Mouse (Mus musculus) forebrain, embryonic 13.5 days (tissue): ENCODE results near the gene 1110012L19Rik. TPM values are rescaled to one million over a fixed set of nuclear protein-coding genes. Genes with fewer than 3 reads are reported as not detected.
"Not testable (repeated sequence)": the region's sequence is repeated elsewhere in the genome, so short reads cannot be mapped to it uniquely, and the experiment has no call there.

Experiments used
- ATAC-seq: fragments of 200-750 bp; cut with Nextera tagmentation; 2 replicates; pipeline ENCODE4 v1.8.0; 2017
- H3K27ac ChIP-seq: fragments of 300-500 bp; sonication (generic); 2 replicates; pipeline ENCODE4 v1.5.1; 2015; ENCODE audit warnings: inconsistent platforms, mild to moderate bottlenecking, moderate library complexity
- H3K27me3 ChIP-seq: fragments of 300-500 bp; sonication (generic); 2 replicates; pipeline ENCODE4 v1.6.1; 2015; ENCODE audit warnings: mild to moderate bottlenecking, inconsistent platforms
- H3K36me3 ChIP-seq: fragments of 300-500 bp; sonication (generic); 2 replicates; pipeline ENCODE4 v1.6.1; 2015; ENCODE audit warnings: mild to moderate bottlenecking, inconsistent platforms; ENCODE audit not compliant: poor library complexity, severe bottlenecking
- H3K4me1 ChIP-seq: fragments of 300-500 bp; sonication (generic); 2 replicates; pipeline ENCODE4 v1.6.1; 2015; ENCODE audit warnings: inconsistent platforms
- H3K4me2 ChIP-seq: fragments of 300-500 bp; sonication (generic); 2 replicates; pipeline ENCODE4 v1.6.1; 2015; ENCODE audit warnings: inconsistent platforms, mild to moderate bottlenecking, moderate library complexity
- H3K4me3 ChIP-seq: fragments of 300-500 bp; sonication (generic); 2 replicates; pipeline ENCODE4 v1.5.1; 2015; ENCODE audit warnings: mild to moderate bottlenecking, inconsistent platforms
- H3K9ac ChIP-seq: fragments of 300-500 bp; sonication (generic); 2 replicates; pipeline ENCODE4 v1.6.1; 2015; ENCODE audit warnings: mild to moderate bottlenecking, inconsistent platforms
- H3K9me3 ChIP-seq: fragments of 300-500 bp; sonication (generic); replicated peaks from 2 replicates; pipeline ENCODE4 v1.6.1; 2016; ENCODE audit warnings: inconsistent platforms
- WGBS: fragments of 180-500 bp; shearing (Covaris S2); methylation state at CpG from one replicate; pipeline ENCODE4 v1.1.7; 2015; 5-methylcytosine and 5-hydroxymethylcytosine counted together
- polyA plus RNA-seq: library from polyadenylated mRNA; unstranded; fragments of >200 nt; fragmentation: Nextera tagmentation; extraction: Ambion mirVana; gene quantifications from 2 replicates; pipeline ENCODE4 v1.2.1, GENCODE M21; 2015

The 1110012L19Rik gene
- 33.2 and 35.5 TPM in 2 replicates for polyA plus RNA-seq

DNA sequence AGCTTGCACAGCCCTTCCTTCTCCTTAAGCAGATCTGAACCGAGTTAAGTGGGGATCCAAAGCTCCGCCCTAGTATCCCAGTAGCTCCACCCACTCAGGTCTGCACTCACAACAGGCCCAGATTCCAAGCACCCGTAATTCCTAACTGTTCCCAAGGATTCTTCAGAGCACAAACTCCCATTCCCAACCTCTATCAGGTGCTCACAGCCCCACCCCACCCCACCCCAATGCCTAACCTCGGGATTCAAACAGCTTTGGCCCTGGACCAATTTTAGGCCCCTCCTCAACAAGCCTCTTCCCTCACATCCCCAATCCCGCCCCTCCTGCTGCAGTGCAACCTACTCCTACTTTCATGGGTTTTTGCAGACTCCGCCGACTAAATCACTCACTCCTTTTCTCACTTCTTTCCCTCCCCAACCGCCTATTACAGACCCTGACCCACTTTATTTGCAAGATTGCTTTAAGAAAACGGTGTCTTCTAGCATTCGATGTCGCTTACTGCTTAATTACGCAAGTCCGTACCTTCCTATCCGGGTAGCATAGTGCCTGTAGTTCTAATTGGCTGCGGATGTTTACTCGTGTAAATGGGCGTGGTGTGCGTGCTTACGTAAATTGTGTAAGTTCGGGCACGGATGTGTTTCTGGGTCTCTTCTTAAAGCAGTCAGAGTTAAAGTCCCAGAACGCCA lies at the start of gene 1110012L19Rik:
1110012L19Rik (plus strand) TSS at position 602 of the 686 bp plus-strand sequence.
- H3K9ac ChIP-seq: peak within 1 kb of the TSS; percentile 65
- 25% methylated on average over 22 of the region's 22 CpGs for WGBS
- peak within 1 kb of the TSS; percentile 54; the same call in 1 of the 2 replicates for H3K27ac ChIP-seq
- ATAC-seq: peak; percentile 97
- H3K36me3 ChIP-seq: no peaks in the 10 kb centered on the region
- H3K4me2 ChIP-seq: peak within 1 kb of the TSS; percentile 59
- no peaks in the 10 kb centered on the region for H3K9me3 ChIP-seq
- no peaks in the 10 kb centered on the region for H3K27me3 ChIP-seq
- peak within 1 kb of the TSS; percentile 51 for H3K4me3 ChIP-seq
- peaks cover 10% of the 10 kb centered on the region for H3K4me1 ChIP-seq

DNA sequence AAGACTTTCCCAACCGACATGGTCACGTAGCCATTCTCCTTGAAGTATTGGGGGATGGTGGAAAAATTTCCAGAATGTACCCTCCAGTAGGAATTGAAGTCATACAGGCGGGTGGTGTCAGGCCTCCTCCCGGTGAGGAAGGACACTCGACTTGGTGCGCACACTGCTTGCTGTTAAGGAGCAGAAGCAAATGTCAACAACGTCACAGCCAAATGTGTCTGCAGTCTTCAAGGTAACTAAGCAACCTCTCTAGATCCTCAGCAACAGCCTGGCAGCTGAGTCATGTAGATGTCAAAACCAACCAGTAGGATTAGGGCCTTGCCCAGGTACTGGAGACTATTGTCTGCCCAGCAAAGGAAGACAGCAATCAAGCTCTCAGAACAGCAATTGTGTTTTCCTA lies 22.7 kb upstream of the 1110012L19Rik start:
- Histone ChIP-seq H3K4me2 (peak overlapping the region; percentile 54), H3K36me3 (peaks cover 20% of the 10 kb centered on the region), H3K27ac (no peak overlapping the region), H3K9me3 (no peaks in the 10 kb centered on the region), H3K27me3 (no peaks in the 10 kb centered on the region), H3K4me3 (peak overlapping the region; percentile 48; the same call in 1 of the 2 replicates), H3K4me1 (peaks cover 8% of the 10 kb centered on the region), H3K9ac (no peak overlapping the region)
- 86% methylated on average over 7 of the region's 7 CpGs for WGBS
- ATAC-seq: no peak

DNA sequence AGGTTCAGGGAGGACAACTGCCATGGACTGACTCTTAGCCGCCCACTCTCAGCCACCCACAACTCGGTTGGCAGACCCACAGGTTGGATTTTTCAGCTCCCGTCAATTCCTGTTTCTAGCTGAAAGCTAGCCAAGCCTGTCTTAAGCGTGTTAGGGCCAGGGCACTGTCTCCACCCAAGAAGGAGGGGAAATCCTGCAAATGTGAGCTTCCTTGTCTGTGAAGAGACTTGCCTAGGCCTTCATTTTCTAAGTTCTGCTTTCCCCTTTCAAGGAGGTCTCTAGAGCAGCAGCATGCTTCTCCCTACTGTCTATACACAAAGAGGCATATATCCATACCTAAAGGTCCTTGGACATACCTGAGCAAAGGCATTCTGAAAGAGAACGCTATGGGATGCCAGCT lies 22.2 kb upstream of the 1110012L19Rik start:
- peaks cover 8% of the 10 kb centered on the region for H3K4me1 ChIP-seq
- no peaks in the 10 kb centered on the region for H3K9me3 ChIP-seq
- H3K27me3 ChIP-seq: no peaks in the 10 kb centered on the region
- H3K4me2 ChIP-seq: peak overlapping the region; percentile 54
- no peak for ATAC-seq
- H3K9ac ChIP-seq: peak overlapping the region; percentile 58
- WGBS: 88% methylated on average over 5 of the region's 5 CpGs
- H3K4me3 ChIP-seq: peak overlapping the region; percentile 48
- peaks cover 15% of the 10 kb centered on the region for H3K36me3 ChIP-seq
- H3K27ac ChIP-seq: no peak overlapping the region

DNA sequence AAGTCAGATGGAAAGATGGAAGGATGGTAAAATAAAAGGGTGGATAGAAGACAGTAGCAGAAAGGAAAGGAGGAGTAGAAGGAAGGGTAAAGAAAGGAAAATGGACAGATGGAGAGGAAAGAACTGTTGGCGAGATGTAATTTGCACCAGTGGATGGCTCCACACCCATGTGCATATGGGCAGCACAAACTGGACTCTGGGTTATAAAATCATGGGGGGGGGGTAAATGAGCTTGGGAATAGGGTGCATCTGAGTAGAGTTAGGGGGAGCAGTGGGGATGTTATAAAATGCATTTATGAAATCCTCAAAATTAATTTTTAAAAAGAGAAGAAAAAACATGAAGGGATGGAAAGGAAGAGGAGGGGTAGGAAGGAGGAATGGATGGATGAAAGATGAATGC lies 21.5 kb upstream of the 1110012L19Rik start:
- H3K9ac ChIP-seq: peak overlapping the region; percentile 58
- H3K9me3 ChIP-seq: no peaks in the 10 kb centered on the region
- WGBS: 52% methylated on average over 1 of the region's 1 CpGs
- peaks cover 8% of the 10 kb centered on the region for H3K4me1 ChIP-seq
- peaks cover 14% of the 10 kb centered on the region for H3K36me3 ChIP-seq
- peak overlapping the region; percentile 54 for H3K4me2 ChIP-seq
- ATAC-seq: 0 out of 2 replicates have a peak, but pooled peaks have one; percentile 45
- peak overlapping the region; percentile 48 for H3K4me3 ChIP-seq
- H3K27me3 ChIP-seq: no peaks in the 10 kb centered on the region
- no peak overlapping the region for H3K27ac ChIP-seq

DNA sequence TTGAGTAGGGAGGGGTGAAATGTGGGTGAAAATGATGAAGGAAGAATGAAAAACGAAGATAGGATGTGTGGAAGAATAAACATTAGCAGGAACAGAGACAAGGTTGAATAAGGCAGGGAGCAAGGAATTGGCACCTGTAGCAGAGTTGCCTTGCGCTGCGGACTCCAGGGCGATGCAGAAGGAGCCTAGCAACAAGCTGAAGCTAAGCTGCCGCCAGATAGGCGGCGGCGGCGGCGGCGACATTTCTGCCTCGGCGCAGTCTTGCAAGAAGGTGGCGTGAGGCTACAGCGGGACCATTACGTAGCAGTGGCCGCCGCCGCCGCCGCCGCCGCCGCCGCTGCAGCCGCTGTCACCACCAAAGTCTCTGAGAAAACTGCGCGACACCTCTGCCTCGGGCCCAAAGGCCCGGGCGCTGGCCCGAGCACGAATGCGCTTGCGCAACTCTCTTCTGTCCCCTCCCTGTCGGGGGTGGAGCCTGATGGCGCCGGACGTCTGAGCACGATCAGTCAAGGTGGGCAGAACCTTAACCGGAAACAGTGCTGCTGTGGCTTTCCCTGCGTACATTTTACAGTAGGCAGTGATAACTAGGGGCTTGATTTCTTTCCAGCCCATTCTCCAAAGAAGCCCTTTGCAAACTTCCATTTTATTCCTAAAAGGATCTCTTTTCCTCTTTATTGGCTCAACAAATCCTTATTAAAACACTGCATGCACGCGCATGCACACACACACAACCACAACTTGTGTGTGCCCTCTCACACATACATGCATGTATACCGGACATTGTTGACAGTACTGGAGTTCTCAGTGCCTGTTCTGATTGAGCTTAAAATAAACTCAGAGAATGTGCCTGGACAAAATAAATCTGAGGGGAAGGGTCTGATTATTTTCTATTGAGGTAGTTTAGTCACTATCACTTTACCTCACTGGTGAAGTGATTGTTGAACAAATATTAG lies 20.7 kb upstream of the 1110012L19Rik start, which contains the start of gene Ids:
Ids (minus strand) TSS at position 424 of the 953 bp plus-strand sequence.
- Histone ChIP-seq H3K9ac (peak within 1 kb of the TSS; percentile 58), H3K4me3 (peak within 1 kb of the TSS; percentile 48), H3K9me3 (no peaks in the 10 kb centered on the region), H3K27ac (no peak within 1 kb of the TSS), H3K4me1 (peaks cover 8% of the 10 kb centered on the region), H3K27me3 (no peaks in the 10 kb centered on the region), H3K4me2 (peak within 1 kb of the TSS; percentile 54), H3K36me3 (peaks cover 7% of the 10 kb centered on the region)
- 20% methylated on average over 38 of the region's 45 CpGs for WGBS
- peak; percentile 97 for ATAC-seq

DNA sequence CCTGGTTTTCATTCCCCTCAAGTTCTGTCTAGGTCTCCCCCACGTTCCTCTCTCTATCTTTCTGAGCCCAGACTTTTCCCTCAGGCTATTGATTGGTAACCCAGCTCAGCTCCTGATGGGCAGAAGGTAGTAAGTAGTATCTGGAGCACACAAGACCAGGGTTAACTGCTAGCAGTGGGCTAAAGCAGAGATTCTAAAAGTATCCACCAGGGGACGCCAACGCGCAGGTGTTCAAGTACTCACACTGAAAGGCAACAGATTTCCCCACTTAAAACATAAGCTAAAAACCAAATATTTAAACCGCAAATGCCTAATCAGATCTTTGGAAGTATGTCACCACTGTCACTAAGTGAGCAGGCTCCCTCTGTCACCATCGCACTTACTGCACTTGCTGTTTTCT lies 15.9 kb upstream of the 1110012L19Rik start:
- ATAC-seq, H3K36me3 ChIP-seq, H3K4me3 ChIP-seq, H3K9ac ChIP-seq, H3K27me3 ChIP-seq, H3K27ac ChIP-seq, H3K4me2 ChIP-seq, H3K4me1 ChIP-seq, H3K9me3 ChIP-seq: not testable (repeated sequence)
- 47% methylated on average over 1 of the region's 6 CpGs for WGBS

DNA sequence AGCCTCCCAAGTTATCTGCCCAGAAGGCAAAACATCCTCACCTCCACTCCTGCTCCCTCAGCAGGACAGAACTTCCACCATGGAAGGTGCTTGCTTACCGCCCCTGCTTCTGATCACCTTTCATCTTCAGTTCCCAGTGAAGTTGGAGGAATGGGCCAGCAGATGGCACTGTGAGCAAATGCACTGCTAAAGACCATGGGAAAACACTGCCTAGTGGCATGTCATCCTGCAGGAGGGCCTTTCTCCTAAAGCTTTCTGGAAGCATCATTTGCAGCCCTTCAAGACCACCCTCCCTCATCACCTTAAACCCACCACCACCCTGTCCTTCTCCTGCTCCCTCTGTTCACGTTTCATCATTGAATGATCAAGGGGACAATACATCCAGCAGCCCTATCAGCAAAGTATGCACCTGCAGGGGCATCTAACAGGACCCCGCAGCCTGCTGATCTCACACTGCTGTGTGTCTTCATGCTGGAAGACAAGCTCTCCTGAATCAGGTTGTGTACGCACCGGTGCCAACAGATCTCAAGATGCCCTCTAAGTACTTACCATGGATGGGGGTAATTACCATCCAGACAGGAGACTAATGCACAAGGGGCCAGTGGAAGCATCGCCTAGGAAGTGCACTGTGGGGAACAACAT lies 11.1 kb upstream of the 1110012L19Rik start:
- ATAC-seq: peak; percentile 83

DNA sequence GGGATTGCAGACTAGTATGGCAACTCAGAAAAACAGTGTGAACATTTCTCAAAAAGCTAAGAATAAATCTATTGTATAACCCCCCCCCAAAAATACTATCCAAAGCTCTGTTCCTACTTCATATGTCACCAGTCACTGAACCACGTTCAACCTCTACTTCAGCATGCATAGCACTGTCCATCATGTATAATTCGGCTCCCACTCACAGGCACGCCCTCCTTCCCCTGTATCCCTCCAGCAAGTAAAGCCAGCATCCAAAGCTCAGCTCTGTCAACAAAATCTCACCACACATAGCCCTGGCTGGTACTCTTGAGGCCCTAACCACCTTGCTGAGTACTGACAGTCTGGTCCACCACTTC lies 781 bp upstream of the 1110012L19Rik start:
- peaks cover 10% of the 10 kb centered on the region for H3K4me1 ChIP-seq
- no peaks in the 10 kb centered on the region for H3K36me3 ChIP-seq
- no peak overlapping the region for H3K27ac ChIP-seq
- H3K4me2 ChIP-seq: peak overlapping the region; percentile 59
- no peak for ATAC-seq
- 44% methylated on average over 3 of the region's 3 CpGs for WGBS
- no peaks in the 10 kb centered on the region for H3K27me3 ChIP-seq
- peak overlapping the region; percentile 51 for H3K4me3 ChIP-seq
- H3K9me3 ChIP-seq: no peaks in the 10 kb centered on the region
- no peak overlapping the region for H3K9ac ChIP-seq

More for the DNA sequence above, 11.1 kb upstream of the 1110012L19Rik start:
- H3K9me3 ChIP-seq, H3K4me3 ChIP-seq, H3K36me3 ChIP-seq, H3K9ac ChIP-seq, H3K4me2 ChIP-seq, H3K27me3 ChIP-seq, H3K27ac ChIP-seq, H3K4me1 ChIP-seq: not testable (repeated sequence)
- 71% methylated on average over 5 of the region's 6 CpGs for WGBS

DNA sequence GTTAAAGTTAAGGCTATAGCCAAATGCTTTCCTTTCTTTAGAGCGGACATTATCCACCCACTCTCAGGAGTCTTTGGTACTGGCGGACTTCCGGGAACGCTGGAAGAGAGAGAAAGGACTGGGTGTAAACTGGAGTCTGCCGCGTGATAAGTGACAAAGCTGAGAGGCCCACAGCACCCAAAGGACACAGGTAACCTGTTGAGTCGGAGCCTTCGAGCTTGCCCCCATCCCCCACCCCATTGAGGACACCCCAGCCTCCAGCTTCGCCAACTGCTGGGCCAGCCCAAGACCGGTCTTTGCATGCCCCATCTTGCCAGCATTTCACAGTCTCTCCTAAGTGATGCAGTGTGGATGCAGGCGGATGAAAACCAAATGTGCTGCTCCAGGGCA lies 280 bp downstream of the 1110012L19Rik start:
- 16% methylated on average over 11 of the region's 11 CpGs for WGBS
- no peak overlapping the region for H3K27ac ChIP-seq
- peak overlapping the region; percentile 65 for H3K9ac ChIP-seq
- H3K9me3 ChIP-seq: no peaks in the 10 kb centered on the region
- peak overlapping the region; percentile 51 for H3K4me3 ChIP-seq
- peak overlapping the region; percentile 59 for H3K4me2 ChIP-seq
- peak; percentile 61 for ATAC-seq
- H3K36me3 ChIP-seq: no peaks in the 10 kb centered on the region
- H3K4me1 ChIP-seq: peaks cover 10% of the 10 kb centered on the region
- no peaks in the 10 kb centered on the region for H3K27me3 ChIP-seq

DNA sequence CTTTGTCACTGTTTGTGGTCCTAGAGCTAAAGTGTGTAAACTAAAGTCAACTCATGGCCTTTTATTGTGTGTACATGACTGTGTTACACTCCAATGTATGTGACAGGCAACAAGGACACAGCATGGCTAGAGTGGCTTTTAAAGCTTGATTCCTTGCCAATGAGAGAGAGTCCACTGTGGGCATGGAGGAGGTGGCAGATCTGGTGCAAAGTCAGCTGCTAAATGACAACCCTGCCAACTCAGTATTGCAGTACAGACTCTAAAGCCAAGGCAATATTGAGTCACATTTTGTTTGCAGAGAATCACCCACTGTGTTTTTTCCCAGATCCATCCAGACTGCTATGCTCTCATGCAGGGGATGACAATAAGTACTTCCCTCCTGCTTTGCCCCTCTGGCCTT lies 7.0 kb downstream of the 1110012L19Rik start:
- not testable (repeated sequence) for H3K4me1 ChIP-seq, ATAC-seq, H3K9me3 ChIP-seq, H3K4me3 ChIP-seq, H3K9ac ChIP-seq, H3K27ac ChIP-seq, H3K4me2 ChIP-seq, H3K27me3 ChIP-seq, H3K36me3 ChIP-seq

DNA sequence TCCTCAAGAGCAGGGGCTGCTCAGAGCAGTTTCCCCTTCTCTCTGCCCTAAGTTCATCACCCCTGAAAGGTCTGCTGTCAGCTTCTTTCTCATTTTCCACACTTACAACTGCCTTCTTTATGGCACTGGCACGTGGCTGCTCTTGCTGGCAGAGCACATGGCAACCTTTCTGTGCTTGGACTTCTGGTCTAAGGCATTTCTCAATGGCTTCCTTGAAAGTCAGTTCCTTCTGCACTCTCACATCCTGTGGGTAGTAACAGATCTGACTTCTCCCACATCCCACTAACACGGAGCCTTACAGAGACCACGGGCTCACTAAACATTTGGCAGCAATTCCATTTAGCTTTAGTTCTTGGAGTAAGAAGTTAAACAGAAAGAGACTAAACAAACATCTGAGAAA lies 39.8 kb downstream of the 1110012L19Rik start:
- not testable (repeated sequence) for ATAC-seq, H3K9me3 ChIP-seq, H3K36me3 ChIP-seq, H3K27ac ChIP-seq, H3K4me1 ChIP-seq, H3K27me3 ChIP-seq, H3K4me2 ChIP-seq, H3K4me3 ChIP-seq, H3K9ac ChIP-seq
- 81% methylated on average over 3 of the region's 3 CpGs for WGBS
